Mouse (Mus musculus): ENCODE results near the gene Fkbp6. TPM values are rescaled to one million over a fixed set of nuclear protein-coding genes. Genes with fewer than 3 reads are reported as not detected.
A peak's percentile ranks its signal among the peaks of the same experiment; 100 is the strongest.

Gene Fkbp6
- polyA plus RNA-seq, 2 experiments = 0.03 TPM; not detected in 1

DNA sequence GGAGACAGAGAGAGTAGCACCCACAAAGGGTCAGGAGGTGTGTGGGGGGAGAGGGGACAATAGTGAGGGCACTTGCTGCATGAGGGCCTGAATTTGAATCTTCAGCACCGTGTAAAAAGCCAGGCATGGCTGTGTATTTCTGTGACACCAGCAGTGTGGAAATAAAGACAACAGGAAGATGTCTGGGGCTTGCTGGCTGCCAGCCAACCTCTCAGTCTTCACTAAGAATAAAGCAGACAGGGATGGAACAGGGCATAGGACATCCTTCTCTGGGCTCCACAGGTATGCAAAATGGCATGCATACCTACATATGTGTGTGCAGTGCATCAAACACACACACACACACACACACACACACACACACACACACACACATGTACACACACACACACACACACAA lies 6.2 kb upstream of the Fkbp6 start:
- Histone ChIP-seq H3K4me1 (replicated peaks; ENCODE audit: control insufficient read depth in 2 of 2, insufficient read depth in 2 of 2, low read length in 1 of 2) (no peaks in the 10 kb centered on the region), H3K4me2 (ENCODE audit: low read depth) (no peak overlapping the region), H3K9ac (replicated peaks) (no peak overlapping the region), H3K4me3 (ENCODE audit: insufficient read depth in 1 of 2, low read depth in 2 of 2, low read length in 2 of 2) (no peak overlapping the region), H3K27me3 (ENCODE audit: control insufficient read depth, insufficient read depth, low read length) (no peaks in the 10 kb centered on the region; the same call in 1 of the 2 replicates), H3K9me3 (ENCODE audit: control insufficient read depth, low read length) (no peaks in the 10 kb centered on the region), H3K36me3 (replicated peaks; ENCODE audit: control insufficient read depth, insufficient read depth, low read depth) (no peaks in the 10 kb centered on the region), H3K27ac (no peak overlapping the region)
- ATAC-seq (ENCODE audit: insufficient read depth) (no peak), DNase-seq (ENCODE audit: low read depth in 3 of 3, low spot score in 3 of 3) (no peak)
- 13% methylated on average over 1 of the region's 1 CpGs for WGBS (ENCODE audit: insufficient replicate concordance)
- TF ChIP-seq CTCF (IDR thresholded peaks at IDR 0.05; ENCODE audit: low read depth) (no peak), EP300 (IDR thresholded peaks at IDR 0.05; ENCODE audit: low read depth) (no peak)

DNA sequence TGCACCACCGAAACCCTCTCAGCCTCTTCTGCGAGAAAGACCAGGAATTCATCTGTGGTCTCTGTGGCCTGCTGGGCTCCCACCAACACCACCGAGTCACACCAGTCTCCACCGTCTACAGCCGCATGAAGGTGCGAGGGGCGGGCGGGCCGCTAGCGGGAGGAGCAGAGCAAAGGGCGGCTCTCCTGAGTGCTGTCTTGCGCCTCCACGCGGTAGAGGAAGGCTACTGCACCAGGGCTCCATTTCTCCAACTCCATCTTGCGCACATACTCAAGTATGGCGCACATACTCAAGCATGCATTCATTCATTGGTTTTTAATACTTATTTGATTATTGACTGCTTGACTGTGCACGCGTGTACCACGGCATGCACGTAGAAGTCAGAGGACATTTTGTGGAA lies 3.7 kb upstream of the Fkbp6 start:
- H3K9ac ChIP-seq (replicated peaks) = no peak overlapping the region
- H3K4me1 ChIP-seq (replicated peaks; ENCODE audit: control insufficient read depth in 2 of 2, insufficient read depth in 2 of 2, low read length in 1 of 2) = no peaks in the 10 kb centered on the region
- ATAC-seq (ENCODE audit: insufficient read depth) (no peak), DNase-seq (ENCODE audit: low read depth in 3 of 3, low spot score in 3 of 3) (peak in 1 of 3 experiments; percentile 16)
- no peaks in the 10 kb centered on the region; the same call in 1 of the 2 replicates for H3K27me3 ChIP-seq (ENCODE audit: control insufficient read depth, insufficient read depth, low read length)
- no peak overlapping the region for H3K4me3 ChIP-seq (ENCODE audit: insufficient read depth in 1 of 2, low read depth in 2 of 2, low read length in 2 of 2)
- H3K4me2 ChIP-seq (ENCODE audit: low read depth) = no peak overlapping the region
- H3K27ac ChIP-seq = no peak overlapping the region
- H3K36me3 ChIP-seq (replicated peaks; ENCODE audit: control insufficient read depth, insufficient read depth, low read depth) = no peaks in the 10 kb centered on the region
- TF ChIP-seq CTCF (IDR thresholded peaks at IDR 0.05; ENCODE audit: low read depth) (peak; percentile 72), EP300 (IDR thresholded peaks at IDR 0.05; ENCODE audit: low read depth) (no peak)
- H3K9me3 ChIP-seq (ENCODE audit: control insufficient read depth, low read length) = no peaks in the 10 kb centered on the region
- WGBS (ENCODE audit: insufficient replicate concordance) = 17% methylated on average over 20 of the region's 20 CpGs

DNA sequence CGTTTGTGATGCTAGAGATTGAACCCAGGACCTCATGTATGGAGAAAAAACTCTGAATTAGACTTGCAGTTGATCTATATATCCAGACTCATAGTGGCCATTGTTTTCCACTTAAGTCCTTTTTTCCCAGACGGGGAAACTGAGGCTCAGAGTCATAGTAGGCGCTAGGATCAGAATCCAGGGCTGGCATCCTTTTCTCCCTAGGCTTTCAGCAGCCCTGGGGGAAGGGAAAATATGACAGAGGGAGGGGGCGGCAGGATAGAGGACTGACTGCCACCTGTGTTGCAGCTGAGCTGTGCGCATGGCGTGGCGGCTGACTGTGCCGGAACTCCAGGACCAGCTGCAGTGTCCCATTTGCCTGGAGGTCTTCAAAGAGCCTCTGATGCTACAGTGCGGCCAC lies 3.2 kb upstream of the Fkbp6 start, which contains the start of gene Trim50:
Gene Trim50 (plus strand): TSS at position 301 of the 400 bp plus-strand sequence.
- no peak for DNase-seq (ENCODE audit: low read depth in 3 of 3, low spot score in 3 of 3)
- H3K27ac ChIP-seq = no peak within 1 kb of the TSS
- no peak for TF ChIP-seq EP300 (IDR thresholded peaks at IDR 0.05; ENCODE audit: low read depth)
- TF ChIP-seq CTCF (IDR thresholded peaks at IDR 0.05; ENCODE audit: low read depth) = no peak
- ATAC-seq (ENCODE audit: insufficient read depth) = no peak
- no peaks in the 10 kb centered on the region for H3K4me1 ChIP-seq (replicated peaks; ENCODE audit: control insufficient read depth in 2 of 2, insufficient read depth in 2 of 2, low read length in 1 of 2)
- H3K36me3 ChIP-seq (replicated peaks; ENCODE audit: control insufficient read depth, insufficient read depth, low read depth) = no peaks in the 10 kb centered on the region
- no peaks in the 10 kb centered on the region for H3K9me3 ChIP-seq (ENCODE audit: control insufficient read depth, low read length)
- WGBS (ENCODE audit: insufficient replicate concordance) = 49% methylated on average over 9 of the region's 9 CpGs
- H3K9ac ChIP-seq (replicated peaks) = no peak within 1 kb of the TSS
- no peak within 1 kb of the TSS for H3K4me3 ChIP-seq (ENCODE audit: insufficient read depth in 1 of 2, low read depth in 2 of 2, low read length in 2 of 2)
- no peak within 1 kb of the TSS for H3K4me2 ChIP-seq (ENCODE audit: low read depth)
- no peaks in the 10 kb centered on the region; the same call in 1 of the 2 replicates for H3K27me3 ChIP-seq (ENCODE audit: control insufficient read depth, insufficient read depth, low read length)

DNA sequence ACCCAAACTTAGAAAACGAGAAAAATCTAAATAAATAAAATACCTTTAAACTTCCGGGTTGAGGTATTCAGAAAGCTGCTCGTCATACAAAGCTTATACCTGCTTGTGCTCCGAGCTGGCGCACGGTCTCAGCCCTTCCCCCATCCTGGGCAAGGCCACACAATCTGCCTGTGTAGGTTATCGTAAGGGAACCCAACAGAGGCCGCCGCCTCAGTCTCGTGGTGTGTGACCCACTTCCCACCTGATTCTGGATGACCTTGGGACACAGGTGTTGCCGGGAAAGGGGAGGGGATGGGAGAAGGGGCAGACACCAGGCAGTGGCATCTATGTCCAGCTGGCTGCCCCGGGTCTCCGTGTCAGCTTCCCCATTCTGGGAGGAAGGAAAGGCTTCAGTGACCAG lies 1.8 kb upstream of the Fkbp6 start:
- no peak overlapping the region for H3K9ac ChIP-seq (replicated peaks)
- H3K4me1 ChIP-seq (replicated peaks; ENCODE audit: control insufficient read depth in 2 of 2, insufficient read depth in 2 of 2, low read length in 1 of 2) = no peaks in the 10 kb centered on the region
- H3K27ac ChIP-seq = no peak overlapping the region
- ATAC-seq (ENCODE audit: insufficient read depth) (no peak), DNase-seq (ENCODE audit: low read depth in 3 of 3, low spot score in 3 of 3) (no peak)
- TF ChIP-seq EP300 (IDR thresholded peaks at IDR 0.05; ENCODE audit: low read depth) (no peak), CTCF (IDR thresholded peaks at IDR 0.05; ENCODE audit: low read depth) (no peak)
- no peaks in the 10 kb centered on the region; the same call in 1 of the 2 replicates for H3K27me3 ChIP-seq (ENCODE audit: control insufficient read depth, insufficient read depth, low read length)
- H3K4me2 ChIP-seq (ENCODE audit: low read depth) = no peak overlapping the region
- H3K9me3 ChIP-seq (ENCODE audit: control insufficient read depth, low read length) = no peaks in the 10 kb centered on the region
- H3K4me3 ChIP-seq (ENCODE audit: insufficient read depth in 1 of 2, low read depth in 2 of 2, low read length in 2 of 2) = no peak overlapping the region
- 59% methylated on average over 13 of the region's 13 CpGs for WGBS (ENCODE audit: insufficient replicate concordance)
- no peaks in the 10 kb centered on the region for H3K36me3 ChIP-seq (replicated peaks; ENCODE audit: control insufficient read depth, insufficient read depth, low read depth)

DNA sequence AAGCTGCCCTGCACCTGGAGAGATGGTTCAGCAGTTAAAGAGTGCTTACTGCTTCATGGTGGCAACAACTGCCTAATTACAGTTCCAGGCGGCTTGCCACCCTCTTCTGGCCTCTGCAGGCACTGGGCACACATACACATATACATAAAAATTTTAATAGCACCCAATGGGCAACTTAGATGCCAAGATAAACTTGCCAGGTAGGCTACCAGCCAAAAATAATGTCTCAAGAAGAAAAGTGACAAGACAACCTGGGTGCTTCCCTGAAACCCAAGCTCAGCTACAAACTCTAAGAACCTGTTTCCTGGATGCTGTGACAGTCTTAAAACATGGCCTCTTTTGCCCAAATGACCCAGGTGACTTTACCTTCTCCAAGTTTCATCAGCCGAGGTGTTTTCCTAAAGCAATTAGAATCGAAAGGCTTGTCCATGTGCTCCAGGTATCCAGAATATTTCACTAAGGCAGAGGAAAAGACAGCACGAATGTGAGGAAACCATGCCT lies 2.3 kb downstream of the Fkbp6 start:
- H3K27ac ChIP-seq = no peak overlapping the region
- no peaks in the 10 kb centered on the region for H3K27me3 ChIP-seq (ENCODE audit: control insufficient read depth, insufficient read depth, low read length)
- TF ChIP-seq EP300 (IDR thresholded peaks at IDR 0.05; ENCODE audit: low read depth) (no peak), CTCF (IDR thresholded peaks at IDR 0.05; ENCODE audit: low read depth) (no peak)
- H3K9ac ChIP-seq (replicated peaks) = no peak overlapping the region; the same call in 1 of the 2 replicates
- no peak overlapping the region for H3K4me2 ChIP-seq (ENCODE audit: low read depth)
- H3K4me3 ChIP-seq (ENCODE audit: insufficient read depth in 1 of 2, low read depth in 2 of 2, low read length in 2 of 2) = no peak overlapping the region
- 0 out of 4 replicates have a peak, but pooled peaks cover 0 to 2% of the 10 kb centered on the region in 2 experiments for H3K4me1 ChIP-seq (replicated peaks; ENCODE audit: control insufficient read depth in 2 of 2, insufficient read depth in 2 of 2, low read length in 1 of 2)
- no peaks in the 10 kb centered on the region for H3K36me3 ChIP-seq (replicated peaks; ENCODE audit: control insufficient read depth, insufficient read depth, low read depth)
- no peaks in the 10 kb centered on the region for H3K9me3 ChIP-seq (ENCODE audit: control insufficient read depth, low read length)
- DNase-seq (ENCODE audit: low read depth in 3 of 3, low spot score in 3 of 3) (no peak), ATAC-seq (ENCODE audit: insufficient read depth) (no peak)
- 43% methylated on average over 4 of the region's 4 CpGs for WGBS (ENCODE audit: insufficient replicate concordance)
